ENCODE assay signal across 8 mouse cellular contexts in the genomic region with DNA sequence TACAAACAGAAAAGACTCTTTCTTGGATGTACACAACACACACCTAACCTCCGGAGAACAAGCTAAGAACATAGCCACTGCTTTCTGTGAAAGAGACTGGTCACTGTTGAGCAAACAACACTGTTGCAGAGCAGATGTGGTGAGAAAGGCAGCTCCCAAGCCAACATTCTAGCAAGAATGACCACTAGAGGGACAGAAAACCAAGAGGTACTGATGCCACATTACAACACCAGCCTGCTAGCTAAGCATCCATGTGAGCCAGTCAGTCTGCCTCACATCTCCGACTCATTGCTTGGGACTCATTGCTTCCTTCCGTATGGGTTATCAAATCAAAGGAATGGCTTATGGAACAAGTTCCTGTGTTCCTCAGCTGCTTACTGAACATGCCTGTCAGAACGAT. TPM values are rescaled to one million over a fixed set of nuclear protein-coding genes. Genes with fewer than 3 reads are reported as not detected.
A peak's percentile ranks its signal among the peaks of the same experiment; 100 is the strongest.
DNase-seq lines count a peak whose midpoint lies in the region; ATAC-seq and TF ChIP-seq lines count a peak whose summit lies in the region.

No protein-coding gene starts in this region.

- H3K4me1 ChIP-seq in cerebellum, adult 2 months (ENCODE audit: control insufficient read depth, insufficient read depth, low read length), result peaks cover 21% of the 10 kb centered on the region
- peaks cover 30% of the 10 kb centered on the region for H3K4me1 ChIP-seq in midbrain, embryonic 10.5 days
- H3K4me1 ChIP-seq in midbrain, embryonic 16.5 days (ENCODE audit: control insufficient read depth, insufficient read depth, low read length), result peaks cover 2% of the 10 kb centered on the region; the same call in 1 of the 2 replicates

- no peak overlapping the region for H3K27ac ChIP-seq in cerebellum, adult 2 months (ENCODE audit: insufficient read depth, low read length)
- H3K27ac ChIP-seq in midbrain, embryonic 10.5 days (replicated peaks), result no peak overlapping the region
- H3K27ac ChIP-seq in midbrain, embryonic 16.5 days (ENCODE audit: low read length), result no peak overlapping the region

- DNase-seq in cerebellum, adult 2 months, result peak in 1 of 2 experiments; percentile 42
- no peak for DNase-seq in cerebellum, adult 9-10 months
- peak; percentile 29 for DNase-seq in midbrain, embryonic 10.5 days (ENCODE audit: low spot score)
- DNase-seq in mesoderm, embryonic 11.5 days (ENCODE audit: low read depth, low spot score), result peak; percentile 58
- no peak for DNase-seq in urinary bladder, adult 2 months (ENCODE audit: low spot score)
- no peak for DNase-seq in left cerebral cortex, adult 8-10 months (ENCODE audit: low spot score in 2 of 2)

- no peaks in the 10 kb centered on the region for H3K9me3 ChIP-seq in midbrain, embryonic 10.5 days (replicated peaks)
- no peaks in the 10 kb centered on the region for H3K9me3 ChIP-seq in midbrain, embryonic 16.5 days (replicated peaks; ENCODE audit: control insufficient read depth, low read length, poor library complexity, severe bottlenecking)

- H3K9ac ChIP-seq in midbrain, embryonic 16.5 days (ENCODE audit: low read depth, low read length), result no peak overlapping the region

- H3K27me3 ChIP-seq in cerebellum, adult 2 months (ENCODE audit: control insufficient read depth, insufficient read depth, low read length), result no peaks in the 10 kb centered on the region
- H3K27me3 ChIP-seq in midbrain, embryonic 10.5 days (ENCODE audit: low read depth, poor library complexity, severe bottlenecking), result no peaks in the 10 kb centered on the region
- no peaks in the 10 kb centered on the region for H3K27me3 ChIP-seq in midbrain, embryonic 16.5 days (ENCODE audit: control insufficient read depth, insufficient read depth, low read depth, low read length)

- H3K4me2 ChIP-seq in midbrain, embryonic 16.5 days (ENCODE audit: low read length), result no peak overlapping the region

- no peak for ATAC-seq in midbrain, embryonic 16.5 days
- peak; percentile 56 to 76; a peak in 3 of 4 replicates for ATAC-seq in hematopoietic stem cell, adult 5-6 weeks (replicated peaks in 1 of 2; ENCODE audit: insufficient read depth in 1 of 2, low FRiP score in 2 of 2, low TSS enrichment in 1 of 2, low read depth in 1 of 2, poor library complexity in 2 of 2, severe bottlenecking in 2 of 2)

- peaks cover 39% of the 10 kb centered on the region for H3K36me3 ChIP-seq in midbrain, embryonic 10.5 days
- peaks cover 8% of the 10 kb centered on the region for H3K36me3 ChIP-seq in midbrain, embryonic 16.5 days (ENCODE audit: control insufficient read depth, insufficient read depth, low read length)

- H3K4me3 ChIP-seq in cerebellum, adult 2 months (replicated peaks; ENCODE audit: insufficient read depth, low read depth, low read length), result no peak overlapping the region
- H3K4me3 ChIP-seq in midbrain, embryonic 10.5 days, result no peak overlapping the region; the same call in 1 of the 2 replicates
- H3K4me3 ChIP-seq in midbrain, embryonic 16.5 days (ENCODE audit: low read depth, low read length), result no peak overlapping the region

- TF ChIP-seq CTCF in cerebellum, adult 2 months (IDR thresholded peaks at IDR 0.05; ENCODE audit: borderline replicate concordance, insufficient read depth, low read depth, low read length), result peak; percentile 32; the same call in 1 of the 2 replicates

- no peak for TF ChIP-seq POLR2A in cerebellum, adult 2 months (IDR thresholded peaks at IDR 0.05; ENCODE audit: borderline replicate concordance, insufficient read depth, low read length)

- 63% methylated on average over 4 of the region's 4 CpGs for WGBS in cerebellum, adult 2 months
- WGBS in midbrain, embryonic 10.5 days, result 74% methylated on average over 4 of the region's 4 CpGs
- WGBS in midbrain, embryonic 16.5 days, result 69% methylated on average over 4 of the region's 4 CpGs

RNA-seq across cellular contexts. Expression of a gene that starts 18.8 kb away (rescaled TPM):
- 55.7 and 56.9 TPM in 2 replicates for polyA plus RNA-seq in cerebellum, adult 2 months (2012; rRNA removed)
- 30.1 and 31.7 TPM in 2 replicates for polyA plus RNA-seq in midbrain, embryonic 10.5 days (2016; fragmentation: Nextera tagmentation; extraction: Ambion mirVana)
- polyA plus RNA-seq in midbrain, embryonic 16.5 days (2015; fragmentation: Nextera tagmentation; extraction: Ambion mirVana), result 28.9 and 34.1 TPM in 2 replicates
- 81.2 and 84.0 TPM in 2 replicates for total RNA-seq in hematopoietic stem cell, adult 5-6 weeks (2017)
- polyA plus RNA-seq in urinary bladder, adult 2 months (2012; rRNA removed), result 23.2 and 36.2 TPM in 2 replicates
- total RNA-seq in left cerebral cortex, adult 8-10 months (2022), result 10 to 100 TPM; 62.9 to 76.6 (median 65.4) TPM

Comparison
In these comparisons a context has a peak if more than half of its experiments do, and no peak if none do; other contexts are left out.
1. DNase-seq: peak in midbrain, embryonic 10.5 days (single experiment) and mesoderm, embryonic 11.5 days (single experiment); none in cerebellum, adult 9-10 months (single experiment), urinary bladder, adult 2 months (single experiment) and left cerebral cortex, adult 8-10 months (0 of 2).